Mouse (Mus musculus) spleen, embryonic (tissue): Measurements from ENCODE around the gene Cacna1i.

ENCODE experiments used
- CTCF ChIA-PET: fragments of 350-600 bp; sonication (Branson Sonifier 250); formaldehyde crosslinking; loops from one replicate; lab custom pipeline; 2022; lab: Charles Lee

Cacna1i gene

GRCm38 (mm10) chr15:80266281-80266680, 20.8 kb upstream of the Cacna1i start:
- CTCF ChIA-PET = no interaction called here

- CTCF ChIA-PET = no interaction called here
These were observed 15.1 kb upstream of the Cacna1i start for GRCm38 (mm10) chr15:80271858-80272396.

GRCm38 (mm10) chr15:80277107-80277506, 9.9 kb upstream of the Cacna1i start:
- CTCF ChIA-PET = no interaction called here

- CTCF ChIA-PET = no interaction called here
These were observed 9.4 kb upstream of the Cacna1i start for GRCm38 (mm10) chr15:80277625-80278024.

- CTCF ChIA-PET = interaction anchor here (0.6 kb wide), 1 partner anchor 16 kb away, joined by 7 read pairs; no protein-coding TSS in a partner anchor
These were observed 8.8 kb upstream of the Cacna1i start for GRCm38 (mm10) chr15:80278121-80278759.

GRCm38 (mm10) chr15:80279053-80279452, 8.0 kb upstream of the Cacna1i start:
- CTCF ChIA-PET = no interaction called here

GRCm38 (mm10) chr15:80280646-80281045, 6.4 kb upstream of the Cacna1i start:
- CTCF ChIA-PET = no interaction called here

GRCm38 (mm10) chr15:80288036-80288435, 998 bp downstream of the Cacna1i start:
- CTCF ChIA-PET = interaction anchor here (0.7 kb wide), 1 partner anchor 507 kb away, joined by 3 read pairs; no protein-coding TSS in a partner anchor

- CTCF ChIA-PET = interaction anchor here (0.5 to 1.3 kb wide), 2 partner anchors 29 to 286 kb away, joined by 3 read pairs; no protein-coding TSS in a partner anchor
These were observed 2.4 kb downstream of the Cacna1i start for GRCm38 (mm10) chr15:80289436-80289835.

- CTCF ChIA-PET = no interaction called here
These were observed 10.1 kb downstream of the Cacna1i start for GRCm38 (mm10) chr15:80297146-80297545.

- CTCF ChIA-PET = no interaction called here
These were observed 16.7 kb downstream of the Cacna1i start for GRCm38 (mm10) chr15:80303779-80304178.

GRCm38 (mm10) chr15:80304188-80304587, 17.1 kb downstream of the Cacna1i start:
- CTCF ChIA-PET = no interaction called here

- CTCF ChIA-PET = no interaction called here
These were observed 19.1 kb downstream of the Cacna1i start for GRCm38 (mm10) chr15:80306146-80306545.

GRCm38 (mm10) chr15:80314731-80315130, 27.7 kb downstream of the Cacna1i start:
- CTCF ChIA-PET = no interaction called here

- CTCF ChIA-PET = no interaction called here
These were observed 30.1 kb downstream of the Cacna1i start for GRCm38 (mm10) chr15:80316966-80317634.

- CTCF ChIA-PET = interaction anchor here (0.6 to 1.3 kb wide), 2 partner anchors 28 to 1397 kb away, joined by 3 to 8 read pairs; no protein-coding TSS in a partner anchor
These were observed 30.9 kb downstream of the Cacna1i start for GRCm38 (mm10) chr15:80317841-80318530.

- CTCF ChIA-PET = interaction anchor here (0.6 to 1.3 kb wide), 2 partner anchors 29 to 1398 kb away, joined by 3 to 8 read pairs; no protein-coding TSS in a partner anchor
These were observed 31.7 kb downstream of the Cacna1i start for GRCm38 (mm10) chr15:80318543-80319255.

GRCm38 (mm10) chr15:80319315-80319714, 32.3 kb downstream of the Cacna1i start:
- CTCF ChIA-PET = interaction anchor here (1.3 kb wide), 1 partner anchor 30 kb away, joined by 3 read pairs; no protein-coding TSS in a partner anchor

GRCm38 (mm10) chr15:80319921-80320320, 32.9 kb downstream of the Cacna1i start:
- CTCF ChIA-PET = interaction anchor here (0.6 kb wide), 1 partner anchor 300 kb away, joined by 3 read pairs; no protein-coding TSS in a partner anchor

- CTCF ChIA-PET = interaction anchor here (0.6 kb wide), 1 partner anchor 1417 kb away, joined by 12 read pairs; no protein-coding TSS in a partner anchor
These were observed 38.2 kb downstream of the Cacna1i start for GRCm38 (mm10) chr15:80325207-80325606.

GRCm38 (mm10) chr15:80325756-80326155, 38.7 kb downstream of the Cacna1i start:
- CTCF ChIA-PET = no interaction called here
